Mouse (Mus musculus) CD4-positive, CD25-positive, alpha-beta regulatory T cell, adult 4 months (primary cell): ENCODE results near the gene Senp1. TPM values are rescaled to one million over a fixed set of nuclear protein-coding genes. Genes with fewer than 3 reads are reported as not detected.

Experiments used
- ATAC-seq: one replicate; pipeline ENCODE4 v1.8.0; 2017
- polyA plus RNA-seq, 2 experiments: library from polyadenylated mRNA; unstranded; fragments of 100-300 nt; shearing (Covaris generic); gene quantifications; one replicate each; pipeline ENCODE4 v1.2.1; 2017

Senp1 gene
- 10 to 100 TPM; 33.4 to 34.3 TPM for polyA plus RNA-seq

GRCm38 (mm10) chr15:98093121-98094011 is at the start of gene Senp1:
Gene Senp1, minus strand, starts transcription at chr15:98093744.
- peak; percentile 69 for ATAC-seq

DNA sequence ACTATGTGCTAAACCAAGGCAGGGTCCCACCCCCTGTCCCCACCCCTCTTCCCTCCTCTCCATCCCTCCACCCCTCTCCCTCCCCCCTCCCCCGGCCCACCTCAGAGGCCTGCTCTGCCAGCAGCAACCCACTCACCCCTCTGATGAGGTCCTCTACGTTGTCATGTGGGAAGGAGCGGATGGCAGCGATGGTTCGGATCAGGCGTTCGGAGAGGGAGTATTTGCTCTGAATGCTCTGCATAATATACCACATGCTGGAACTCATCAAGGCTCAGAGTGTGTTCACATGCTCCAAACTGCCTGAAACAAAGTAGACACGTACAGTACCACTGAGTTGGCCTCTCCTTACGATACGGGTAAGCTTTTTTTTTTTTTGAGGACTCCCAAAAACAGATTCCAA is 49.0 kb upstream of the Senp1 start:
- ATAC-seq = no peak

- no peak for ATAC-seq
Observed at GRCm38 (mm10) chr15:98140809-98141208, 47.3 kb upstream of the Senp1 start.

- ATAC-seq = no peak
Observed at GRCm38 (mm10) chr15:98139763-98140162, 46.2 kb upstream of the Senp1 start.

DNA sequence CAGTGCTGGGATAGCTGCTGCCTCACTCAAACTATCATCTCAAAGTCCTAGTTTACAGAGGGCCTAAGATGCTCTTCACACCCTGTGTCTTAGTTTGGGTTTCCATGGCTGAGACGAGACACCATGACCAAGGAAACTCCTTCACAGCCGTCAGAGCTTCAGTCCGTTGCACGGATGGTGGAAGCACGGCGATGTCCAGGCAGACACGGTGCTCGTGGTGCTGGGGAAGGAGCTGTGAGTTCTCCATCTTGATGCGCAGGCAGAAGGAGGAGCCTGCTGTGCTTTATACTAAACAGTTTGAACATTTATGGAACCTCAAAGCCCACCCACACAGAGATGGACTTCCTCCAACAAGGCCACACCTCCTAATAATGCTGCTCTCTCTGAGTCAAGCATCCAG is 43.3 kb upstream of the Senp1 start:
- no peak for ATAC-seq

GRCm38 (mm10) chr15:98135671-98136070 is 42.1 kb upstream of the Senp1 start:
- no peak for ATAC-seq

- ATAC-seq = no peak
Observed at GRCm38 (mm10) chr15:98134666-98135065, 41.1 kb upstream of the Senp1 start.

GRCm38 (mm10) chr15:98134034-98134433 is 40.5 kb upstream of the Senp1 start:
- ATAC-seq = no peak

DNA sequence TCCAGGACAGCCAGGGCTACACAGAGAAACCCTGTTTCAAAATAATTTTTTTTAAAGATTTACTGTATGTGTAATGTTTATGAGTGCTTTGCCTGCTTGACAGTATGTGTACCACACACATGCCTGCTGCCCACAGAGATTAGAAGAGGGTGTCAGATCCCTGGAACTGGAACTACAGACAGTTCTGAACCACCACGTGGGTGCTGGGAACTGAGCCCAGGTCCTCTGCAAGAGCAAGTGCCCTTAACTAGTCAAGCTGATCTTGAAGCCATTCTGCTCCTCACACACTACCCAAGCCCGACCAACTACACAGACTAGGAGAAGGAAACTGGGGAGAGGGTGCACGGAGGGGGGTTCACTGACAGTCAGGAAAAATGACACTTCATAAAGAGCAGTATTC is 39.9 kb upstream of the Senp1 start:
- ATAC-seq = no peak

- no peak for ATAC-seq
Observed at GRCm38 (mm10) chr15:98131942-98132655, 38.6 kb upstream of the Senp1 start.

DNA sequence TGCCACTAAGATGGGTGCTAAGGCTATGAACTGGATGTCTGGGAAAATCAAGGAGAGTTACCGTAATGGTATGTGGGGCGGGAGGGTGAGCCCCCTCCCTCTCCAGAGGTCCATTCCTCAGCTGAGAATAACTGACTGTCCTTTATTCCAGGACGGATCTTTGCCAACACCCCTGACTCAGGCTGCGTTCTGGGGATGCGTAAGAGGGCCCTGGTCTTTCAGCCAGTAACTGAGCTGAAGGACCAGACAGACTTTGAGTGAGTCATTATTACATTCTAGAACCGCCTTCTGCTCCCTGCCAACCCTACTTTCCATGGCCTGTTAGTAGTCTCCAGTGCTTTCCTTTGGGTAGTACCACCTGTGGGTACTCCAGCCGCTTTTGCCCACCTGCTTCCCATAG is 37.9 kb upstream of the Senp1 start:
- ATAC-seq = no peak

- ATAC-seq = no peak
Observed at GRCm38 (mm10) chr15:98131001-98131400, 37.5 kb upstream of the Senp1 start.

- no peak for ATAC-seq
Observed at GRCm38 (mm10) chr15:98120831-98121230, 27.3 kb upstream of the Senp1 start.

- no peak for ATAC-seq
Observed at GRCm38 (mm10) chr15:98119363-98119762, 25.8 kb upstream of the Senp1 start.

GRCm38 (mm10) chr15:98116287-98116686 is 22.7 kb upstream of the Senp1 start:
- no peak for ATAC-seq

- no peak for ATAC-seq
Observed at GRCm38 (mm10) chr15:98115779-98116163, 22.2 kb upstream of the Senp1 start.

GRCm38 (mm10) chr15:98114852-98115778 is 21.6 kb upstream of the Senp1 start:
- no peak for ATAC-seq

DNA sequence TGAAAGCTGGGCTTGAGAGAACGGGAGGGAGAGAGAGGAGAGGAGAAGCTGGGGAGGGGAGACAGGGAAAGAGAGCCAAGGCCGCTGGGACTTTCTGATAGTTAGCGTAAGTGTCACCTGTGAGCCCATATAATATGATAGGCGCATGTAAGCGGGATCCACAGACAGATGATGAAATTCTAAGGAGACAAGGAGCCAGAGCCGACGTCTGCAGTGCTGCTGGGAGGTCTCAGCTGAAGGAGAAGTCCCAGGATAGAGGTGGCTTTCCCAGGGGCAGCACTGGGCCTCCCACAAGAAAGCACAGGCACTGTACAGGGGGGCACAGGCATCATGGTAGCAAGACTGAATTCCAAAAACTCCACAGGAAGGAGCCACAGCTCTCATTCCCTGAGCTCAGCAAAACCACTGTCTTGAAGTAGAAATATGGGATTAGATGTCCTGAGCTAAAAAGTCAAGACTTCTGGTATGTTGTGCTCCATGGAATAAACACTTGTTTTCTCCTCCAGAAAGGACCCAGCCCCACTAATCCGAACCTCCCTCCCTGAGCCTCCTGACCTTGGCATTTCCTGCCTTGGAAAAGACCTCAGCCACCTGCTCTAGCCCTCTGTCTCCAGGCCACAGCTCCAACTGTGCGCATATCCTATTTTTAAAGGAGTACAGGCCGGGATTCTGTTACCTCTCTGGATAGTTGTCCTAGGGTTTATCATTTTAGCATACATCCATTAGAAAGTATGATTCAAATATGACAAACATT is 20.7 kb upstream of the Senp1 start:
- ATAC-seq = no peak

DNA sequence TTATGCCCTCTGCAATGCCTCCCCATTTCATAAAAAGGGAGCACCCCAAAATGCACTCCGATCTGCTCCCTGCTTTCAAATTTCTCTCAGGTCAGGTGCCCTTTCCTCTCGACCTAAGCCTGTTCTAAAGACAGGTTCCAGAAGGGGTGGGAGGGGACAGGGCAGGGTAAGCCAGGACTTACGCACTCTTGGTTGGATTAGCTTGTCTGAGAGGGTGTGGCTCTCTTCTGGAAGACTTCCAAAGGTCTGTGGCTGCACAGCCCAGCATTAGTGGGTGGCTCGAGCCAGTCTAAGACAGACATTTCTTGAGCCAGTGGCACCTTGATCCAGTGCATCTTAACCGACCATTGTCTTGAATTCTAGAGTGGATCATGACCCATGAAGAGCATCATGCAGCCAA is 18.2 kb upstream of the Senp1 start:
- no peak for ATAC-seq

GRCm38 (mm10) chr15:98108297-98109152 is 15.0 kb upstream of the Senp1 start:
- peak; percentile 99 for ATAC-seq

- ATAC-seq = peak; percentile 4
Observed at GRCm38 (mm10) chr15:98107703-98108296, 14.3 kb upstream of the Senp1 start.
